Mouse (Mus musculus) Patski (cell line): Measurements from ENCODE around the gene Gm27021. TPM values are rescaled to one million over a fixed set of nuclear protein-coding genes. Genes with fewer than 3 reads are reported as not detected.

ENCODE experiments used
- ATAC-seq: fragments of 100-300 bp; one replicate; pipeline ENCODE4 v1.8.0; 2021
- CTCF ChIA-PET: fragments of 350-600 bp; sonication (Branson Sonifier 250); formaldehyde crosslinking; loops from one replicate; lab custom pipeline; 2022; ENCODE audit warnings: inconsistent platforms; lab: Charles Lee
- POLR2A ChIA-PET: fragments of 350-600 bp; sonication (Branson Sonifier 250); formaldehyde crosslinking; loops from one replicate; lab custom pipeline; 2022; ENCODE audit warnings: antibody characterized with exemption, inconsistent platforms; lab: Charles Lee
- DNase-seq: peaks from one replicate; pipeline ENCODE4 v3.0.0-alpha.2; 2011; ENCODE audit warnings: low read depth, low spot score
- H3K27me3 ChIP-seq: fragments of 371-371 bp; one replicate; pipeline ENCODE4 v1.5.1; 2021
- CTCF ChIP-seq: fragments of 100-300 bp; IDR thresholded peaks from one replicate; pipeline ENCODE4 v1.5.1; 2021
- in situ Hi-C: fragments of 300-500 bp; cut with MboI; formaldehyde crosslinking; loops from 3 replicates; pipeline ENCODE4 v1.11.1; 2018; ENCODE audit warnings: low pct_unique_long_range_greater_than_20kb, mixed read lengths
- polyA plus RNA-seq: library from polyadenylated mRNA; unstranded; gene quantifications from one replicate; pipeline ENCODE4 v1.2.3, GENCODE M21; 2021

Gm27021 gene
- polyA plus RNA-seq, 1 experiment from 2014 or later, result 1.4 TPM

GRCm38 (mm10) chr8:120673298-120673697 lies 5.4 kb upstream of the Gm27021 start:
- no peak for DNase-seq
- CTCF ChIA-PET, result interaction anchor here (1.3 to 2.1 kb wide), 2 partner anchors 123 to 127 kb away, joined by 4 read pairs; no protein-coding TSS in a partner anchor
- no peaks in the 10 kb centered on the region for H3K27me3 ChIP-seq
- POLR2A ChIA-PET, result interaction anchor here (0.5 kb wide), 1 partner anchor 115 kb away, joined by 5 read pairs; no protein-coding TSS in a partner anchor
- in situ Hi-C loops, result no loop called here
- no peak for TF ChIP-seq CTCF
- ATAC-seq, result no peak

GRCm38 (mm10) chr8:120672626-120673229 lies 4.8 kb upstream of the Gm27021 start:
- TF ChIP-seq CTCF, result no peak
- H3K27me3 ChIP-seq, result no peaks in the 10 kb centered on the region
- ATAC-seq (no peak), DNase-seq (no peak)
- in situ Hi-C loops, result no loop called here
- POLR2A ChIA-PET, result interaction anchor here (0.5 kb wide), 1 partner anchor 116 kb away, joined by 5 read pairs; no protein-coding TSS in a partner anchor
- CTCF ChIA-PET, result interaction anchor here (1.3 to 2.1 kb wide), 2 partner anchors 124 to 128 kb away, joined by 4 read pairs; no protein-coding TSS in a partner anchor

GRCm38 (mm10) chr8:120671775-120672174 lies 3.9 kb upstream of the Gm27021 start:
- ATAC-seq (no peak), DNase-seq (no peak)
- POLR2A ChIA-PET, result no interaction called here
- in situ Hi-C loops, result no loop called here
- CTCF ChIA-PET, result no interaction called here
- no peaks in the 10 kb centered on the region for H3K27me3 ChIP-seq
- TF ChIP-seq CTCF, result no peak

- no peak for TF ChIP-seq CTCF
- no peak for DNase-seq
- in situ Hi-C loops, result no loop called here
Observed at GRCm38 (mm10) chr8:120668374-120668905, 561 bp upstream of the Gm27021 start, which contains the start of gene Emc8. Gene Emc8, minus strand, starts transcription at chr8:120668573.

GRCm38 (mm10) chr8:120666807-120667470 lies 940 bp downstream of the Gm27021 start:
- no peak for DNase-seq
- TF ChIP-seq CTCF, result no peak
- H3K27me3 ChIP-seq, result no peaks in the 10 kb centered on the region
- ChIA-PET CTCF (no interaction called here), POLR2A (interaction anchor here (1.0 kb wide), 1 partner anchor 49 kb away, joined by 3 read pairs; no protein-coding TSS in a partner anchor)
- in situ Hi-C loops, result no loop called here
- ATAC-seq, result no peak

More at GRCm38 (mm10) chr8:120668374-120668905, 561 bp upstream of the Gm27021 start, which contains the start of gene Emc8:
- CTCF ChIA-PET, result no interaction called here
- POLR2A ChIA-PET, result interaction anchor here (0.7 kb wide), 1 partner anchor 1540 kb away, joined by 4 read pairs; no protein-coding TSS in a partner anchor
- H3K27me3 ChIP-seq, result no peaks in the 10 kb centered on the region
- ATAC-seq, result no peak

GRCm38 (mm10) chr8:120665726-120666455 lies 2.0 kb downstream of the Gm27021 start:
- ATAC-seq, result no peak
- no peaks in the 10 kb centered on the region for H3K27me3 ChIP-seq
- POLR2A ChIA-PET, result no interaction called here
- DNase-seq, result no peak
- CTCF ChIA-PET, result interaction anchor here (1.0 kb wide), 1 partner anchor 12 kb away, joined by 3 read pairs; no protein-coding TSS in a partner anchor
- no peak for TF ChIP-seq CTCF
- in situ Hi-C loops, result no loop called here

GRCm38 (mm10) chr8:120664566-120664965 lies 3.3 kb downstream of the Gm27021 start:
- ChIA-PET POLR2A (no interaction called here), CTCF (interaction anchor here (0.9 kb wide), 1 partner anchor 16 kb away, joined by 3 read pairs; no protein-coding TSS in a partner anchor)
- in situ Hi-C loops, result no loop called here
- TF ChIP-seq CTCF, result no peak
- DNase-seq (no peak), ATAC-seq (no peak)
- no peaks in the 10 kb centered on the region for H3K27me3 ChIP-seq

GRCm38 (mm10) chr8:120657415-120657814 lies 10.5 kb downstream of the Gm27021 start:
- in situ Hi-C loops, result no loop called here
- DNase-seq (no peak), ATAC-seq (no peak)
- no peak for TF ChIP-seq CTCF
- H3K27me3 ChIP-seq, result no peaks in the 10 kb centered on the region
- CTCF ChIA-PET, result no interaction called here
- POLR2A ChIA-PET, result no interaction called here

GRCm38 (mm10) chr8:120656322-120657052 lies 11.4 kb downstream of the Gm27021 start:
- in situ Hi-C loops, result no loop called here
- POLR2A ChIA-PET, result no interaction called here
- TF ChIP-seq CTCF, result no peak
- no peak for DNase-seq
- no peak for ATAC-seq
- CTCF ChIA-PET, result no interaction called here
- no peaks in the 10 kb centered on the region for H3K27me3 ChIP-seq
